Mouse (Mus musculus): ENCODE measurements at regions not wholly inside any gene's neighbourhood (a gene's known extent, or its start where the extent isn't known, plus 50 kb on each side); places are given as distances from the start of the nearest gene placed in this dataset.
A peak's percentile ranks its signal among the peaks of the same experiment; 100 is the strongest.

GRCm38 (mm10) chr10:126430346-126430745 is 464.4 kb downstream of the Lrig3 start:
- no peak for ATAC-seq (ENCODE audit: insufficient number of reproducible peaks, low FRiP score)
- H3K9me3 ChIP-seq (replicated peaks) = no peaks in the 10 kb centered on the region
- no peak overlapping the region for H3K4me2 ChIP-seq
- H3K4me1 ChIP-seq (replicated peaks) = no peaks in the 10 kb centered on the region
- H3K27me3 ChIP-seq (replicated peaks) = no peaks in the 10 kb centered on the region
- H3K4me3 ChIP-seq = no peak overlapping the region
- 84% methylated on average over 8 of the region's 8 CpGs for WGBS
- H3K9ac ChIP-seq = no peak overlapping the region
- no peak overlapping the region for H3K27ac ChIP-seq (ENCODE audit: poor library complexity, severe bottlenecking)
- H3K36me3 ChIP-seq = no peaks in the 10 kb centered on the region

- Histone ChIP-seq H3K27me3 (replicated peaks) (no peaks in the 10 kb centered on the region), H3K4me3 (no peak overlapping the region), H3K4me2 (no peak overlapping the region), H3K4me1 (replicated peaks) (no peaks in the 10 kb centered on the region), H3K9me3 (replicated peaks) (no peaks in the 10 kb centered on the region), H3K27ac (ENCODE audit: poor library complexity, severe bottlenecking) (no peak overlapping the region), H3K9ac (no peak overlapping the region), H3K36me3 (no peaks in the 10 kb centered on the region)
- no peak for ATAC-seq (ENCODE audit: insufficient number of reproducible peaks, low FRiP score)
- WGBS = 76% methylated on average over 1 of the region's 1 CpGs
Measured at GRCm38 (mm10) chr10:126429502-126429901, 463.5 kb downstream of the Lrig3 start.

GRCm38 (mm10) chr10:126422066-126422465 is 456.1 kb downstream of the Lrig3 start:
- no peaks in the 10 kb centered on the region for H3K9me3 ChIP-seq (replicated peaks)
- no peak for ATAC-seq (ENCODE audit: insufficient number of reproducible peaks, low FRiP score)
- no peak overlapping the region for H3K27ac ChIP-seq (ENCODE audit: poor library complexity, severe bottlenecking)
- WGBS = 48% methylated on average over 6 of the region's 6 CpGs
- no peak overlapping the region for H3K4me2 ChIP-seq
- H3K9ac ChIP-seq = no peak overlapping the region
- H3K4me3 ChIP-seq = no peak overlapping the region
- H3K4me1 ChIP-seq (replicated peaks) = 0 out of 2 replicates have a peak, but pooled peaks cover 3% of the 10 kb centered on the region
- no peaks in the 10 kb centered on the region for H3K27me3 ChIP-seq (replicated peaks)
- no peaks in the 10 kb centered on the region for H3K36me3 ChIP-seq

GRCm38 (mm10) chr10:126413786-126414185 is 447.8 kb downstream of the Lrig3 start:
- no peak for ATAC-seq (ENCODE audit: insufficient number of reproducible peaks, low FRiP score)
- no peaks in the 10 kb centered on the region for H3K4me1 ChIP-seq (replicated peaks)
- H3K4me3 ChIP-seq = no peak overlapping the region
- no peak overlapping the region for H3K4me2 ChIP-seq
- peaks cover 4% of the 10 kb centered on the region for H3K9me3 ChIP-seq (replicated peaks)
- no peaks in the 10 kb centered on the region for H3K27me3 ChIP-seq (replicated peaks)
- no peak overlapping the region for H3K9ac ChIP-seq
- 62% methylated on average over 7 of the region's 7 CpGs for WGBS
- no peaks in the 10 kb centered on the region for H3K36me3 ChIP-seq
- no peak overlapping the region for H3K27ac ChIP-seq (ENCODE audit: poor library complexity, severe bottlenecking)

- no peaks in the 10 kb centered on the region for H3K27me3 ChIP-seq (replicated peaks)
- H3K27ac ChIP-seq (ENCODE audit: poor library complexity, severe bottlenecking) = peak overlapping the region; percentile 56
Measured at GRCm38 (mm10) chr10:126392235-126392634, 426.3 kb downstream of the Lrig3 start.

GRCm38 (mm10) chr10:126391770-126392169 is 425.8 kb downstream of the Lrig3 start:
- Histone ChIP-seq H3K27ac (ENCODE audit: poor library complexity, severe bottlenecking) (peak overlapping the region; percentile 56), H3K4me2 (peak overlapping the region; percentile 41), H3K9ac (no peak overlapping the region; the same call in 1 of the 2 replicates), H3K9me3 (replicated peaks) (0 out of 2 replicates have a peak, but pooled peaks cover 3% of the 10 kb centered on the region), H3K27me3 (replicated peaks) (no peaks in the 10 kb centered on the region), H3K4me1 (replicated peaks) (peaks cover 14% of the 10 kb centered on the region), H3K4me3 (no peak overlapping the region), H3K36me3 (no peaks in the 10 kb centered on the region)
- ATAC-seq (ENCODE audit: insufficient number of reproducible peaks, low FRiP score) = no peak
- WGBS = 23% methylated on average over 6 of the region's 6 CpGs

More at GRCm38 (mm10) chr10:126392235-126392634, 426.3 kb downstream of the Lrig3 start:
- no peaks in the 10 kb centered on the region for H3K36me3 ChIP-seq
- H3K9ac ChIP-seq = no peak overlapping the region; the same call in 1 of the 2 replicates
- peak; percentile 64; the same call in 1 of the 2 replicates for ATAC-seq (ENCODE audit: insufficient number of reproducible peaks, low FRiP score)
- peaks cover 14% of the 10 kb centered on the region for H3K4me1 ChIP-seq (replicated peaks)
- H3K9me3 ChIP-seq (replicated peaks) = no peaks in the 10 kb centered on the region
- peak overlapping the region; percentile 41 for H3K4me2 ChIP-seq
- 23% methylated on average over 2 of the region's 3 CpGs for WGBS
- no peak overlapping the region for H3K4me3 ChIP-seq

- 0 out of 2 replicates have a peak, but pooled peaks cover 3% of the 10 kb centered on the region for H3K9me3 ChIP-seq (replicated peaks)
- no peak overlapping the region for H3K4me2 ChIP-seq
- no peak for ATAC-seq (ENCODE audit: insufficient number of reproducible peaks, low FRiP score)
- no peak overlapping the region for H3K9ac ChIP-seq
- peaks cover under 1% of the 10 kb centered on the region; the same call in 1 of the 2 replicates for H3K4me1 ChIP-seq (replicated peaks)
- H3K27ac ChIP-seq (ENCODE audit: poor library complexity, severe bottlenecking) = no peak overlapping the region
- 64% methylated on average over 3 of the region's 3 CpGs for WGBS
- H3K27me3 ChIP-seq (replicated peaks) = no peaks in the 10 kb centered on the region
- no peaks in the 10 kb centered on the region for H3K36me3 ChIP-seq
- no peak overlapping the region for H3K4me3 ChIP-seq
Measured at GRCm38 (mm10) chr10:126386430-126386829, 420.5 kb downstream of the Lrig3 start.

- ATAC-seq (ENCODE audit: insufficient number of reproducible peaks, low FRiP score) = no peak
- H3K4me3 ChIP-seq = no peak overlapping the region
- no peaks in the 10 kb centered on the region for H3K4me1 ChIP-seq (replicated peaks)
- H3K9me3 ChIP-seq (replicated peaks) = 0 out of 2 replicates have a peak, but pooled peaks cover 3% of the 10 kb centered on the region
- no peak overlapping the region for H3K9ac ChIP-seq
- 85% methylated on average over 6 of the region's 6 CpGs for WGBS
- no peaks in the 10 kb centered on the region for H3K36me3 ChIP-seq
- H3K27me3 ChIP-seq (replicated peaks) = no peaks in the 10 kb centered on the region
- H3K4me2 ChIP-seq = no peak overlapping the region
- no peak overlapping the region for H3K27ac ChIP-seq (ENCODE audit: poor library complexity, severe bottlenecking)
Measured at GRCm38 (mm10) chr10:126385644-126386043, 419.7 kb downstream of the Lrig3 start.

- ATAC-seq (ENCODE audit: insufficient number of reproducible peaks, low FRiP score) = no peak
- Histone ChIP-seq H3K9ac (no peak overlapping the region), H3K27ac (ENCODE audit: poor library complexity, severe bottlenecking) (no peak overlapping the region), H3K4me2 (no peak overlapping the region), H3K4me3 (no peak overlapping the region), H3K27me3 (replicated peaks) (no peaks in the 10 kb centered on the region), H3K36me3 (no peaks in the 10 kb centered on the region), H3K4me1 (replicated peaks) (peaks cover 6% of the 10 kb centered on the region; the same call in 1 of the 2 replicates), H3K9me3 (replicated peaks) (no peaks in the 10 kb centered on the region)
- WGBS = 71% methylated on average over 2 of the region's 2 CpGs
Measured at GRCm38 (mm10) chr10:126380381-126380780, 414.4 kb downstream of the Lrig3 start.

GRCm38 (mm10) chr10:126379239-126379638 is 413.3 kb downstream of the Lrig3 start:
- Histone ChIP-seq H3K27me3 (replicated peaks) (no peaks in the 10 kb centered on the region), H3K9ac (no peak overlapping the region), H3K4me1 (replicated peaks) (peaks cover 6% of the 10 kb centered on the region; the same call in 1 of the 2 replicates), H3K4me2 (no peak overlapping the region), H3K9me3 (replicated peaks) (no peaks in the 10 kb centered on the region), H3K36me3 (no peaks in the 10 kb centered on the region), H3K4me3 (no peak overlapping the region), H3K27ac (ENCODE audit: poor library complexity, severe bottlenecking) (no peak overlapping the region)
- no peak for ATAC-seq (ENCODE audit: insufficient number of reproducible peaks, low FRiP score)
- 45% methylated on average over 6 of the region's 6 CpGs for WGBS

GRCm38 (mm10) chr10:126373906-126374305 is 407.9 kb downstream of the Lrig3 start:
- Histone ChIP-seq H3K4me1 (replicated peaks) (peaks cover 2% of the 10 kb centered on the region; the same call in 1 of the 2 replicates), H3K4me2 (no peak overlapping the region), H3K9ac (no peak overlapping the region), H3K36me3 (no peaks in the 10 kb centered on the region), H3K9me3 (replicated peaks) (no peaks in the 10 kb centered on the region), H3K27ac (ENCODE audit: poor library complexity, severe bottlenecking) (no peak overlapping the region), H3K27me3 (replicated peaks) (no peaks in the 10 kb centered on the region), H3K4me3 (no peak overlapping the region)
- 64% methylated on average over 6 of the region's 6 CpGs for WGBS
- ATAC-seq (ENCODE audit: insufficient number of reproducible peaks, low FRiP score) = no peak

GRCm38 (mm10) chr10:126371881-126372280 is 405.9 kb downstream of the Lrig3 start:
- Histone ChIP-seq H3K27me3 (replicated peaks) (no peaks in the 10 kb centered on the region), H3K4me2 (no peak overlapping the region), H3K27ac (ENCODE audit: poor library complexity, severe bottlenecking) (no peak overlapping the region), H3K9me3 (replicated peaks) (no peaks in the 10 kb centered on the region), H3K9ac (no peak overlapping the region), H3K4me3 (no peak overlapping the region), H3K4me1 (replicated peaks) (no peaks in the 10 kb centered on the region), H3K36me3 (no peaks in the 10 kb centered on the region)
- ATAC-seq (ENCODE audit: insufficient number of reproducible peaks, low FRiP score) = no peak
- WGBS = 86% methylated on average over 6 of the region's 6 CpGs

Data from heart, embryonic 12.5 days (tissue).